Mouse (Mus musculus): ENCODE measurements around the gene Por.

Por gene

DNA sequence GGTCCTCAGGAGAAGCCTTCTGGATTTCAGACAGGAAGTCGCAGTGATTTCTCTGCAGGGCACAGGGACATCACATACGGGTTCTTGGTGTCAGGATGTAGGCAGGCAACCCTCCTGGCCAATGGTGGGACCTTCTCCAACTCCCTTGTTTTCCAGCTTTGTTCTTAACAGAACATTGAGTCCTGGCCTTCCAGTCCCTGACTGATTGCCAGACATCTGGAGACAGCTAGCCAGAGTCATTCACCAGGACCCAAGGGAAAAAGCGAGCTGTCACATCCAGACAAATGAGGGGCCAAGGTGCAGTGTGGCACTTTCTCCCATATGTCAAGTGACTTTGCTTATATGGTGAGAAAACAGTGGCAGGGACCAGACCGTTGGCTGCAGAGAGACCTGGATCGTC is 13.8 kb upstream of the Por start:
- DNase-seq (ENCODE audit: extremely low spot score, low read depth, low spot score), result no peak

DNA sequence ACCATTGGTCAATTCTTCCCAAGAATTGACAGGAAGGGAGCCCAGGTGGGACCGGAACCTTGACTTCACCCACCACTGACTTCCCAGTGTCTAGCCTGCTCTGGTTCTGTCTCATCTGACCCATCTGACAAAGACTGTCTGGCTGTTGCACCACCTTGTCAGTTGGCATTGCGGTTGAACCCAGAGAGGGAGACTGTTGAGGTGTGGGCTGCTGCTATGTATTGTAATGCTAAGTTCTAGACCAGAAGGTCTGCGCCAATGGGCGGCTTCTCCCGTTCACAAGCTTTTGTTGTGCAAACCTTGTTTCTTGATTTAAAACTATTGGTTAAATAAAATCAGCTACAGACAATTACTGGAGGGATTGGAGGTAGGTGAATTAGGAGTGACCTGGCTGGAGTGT is 12.7 kb upstream of the Por start:
- DNase-seq (ENCODE audit: extremely low spot score, low read depth, low spot score), result no peak

DNA sequence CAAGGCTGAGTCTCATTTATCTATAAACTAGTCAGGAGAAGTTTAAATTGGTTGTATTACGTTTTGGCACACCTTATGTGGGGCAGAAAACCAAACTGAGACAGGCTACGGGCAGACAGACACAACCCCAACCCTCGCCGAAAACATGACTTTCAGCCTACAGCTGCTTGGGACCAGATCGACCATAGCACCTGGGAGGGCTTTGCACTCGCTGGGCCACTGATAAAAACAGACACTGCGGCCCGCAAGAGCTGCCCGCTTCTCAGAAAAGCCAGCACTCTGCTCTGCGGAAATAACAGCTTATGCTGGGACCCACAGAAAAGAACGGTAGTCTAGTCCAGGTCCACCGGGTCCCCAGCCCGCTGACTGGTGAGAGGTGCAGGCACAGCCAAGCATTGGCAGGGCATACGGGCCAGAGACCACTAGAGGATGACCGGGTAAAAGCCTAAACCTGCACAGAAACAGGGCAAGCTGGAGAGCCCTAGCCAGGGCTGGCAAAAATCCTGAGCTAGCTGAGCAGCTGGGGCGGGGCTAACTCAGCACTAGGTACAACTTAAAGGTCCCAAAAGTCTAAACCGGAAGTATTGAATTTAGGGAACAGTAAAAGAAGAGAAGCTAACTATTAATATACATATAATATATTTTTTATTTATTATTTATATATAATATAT is 12.0 kb upstream of the Por start:
- no peak for DNase-seq (ENCODE audit: extremely low spot score, low read depth, low spot score)

DNA sequence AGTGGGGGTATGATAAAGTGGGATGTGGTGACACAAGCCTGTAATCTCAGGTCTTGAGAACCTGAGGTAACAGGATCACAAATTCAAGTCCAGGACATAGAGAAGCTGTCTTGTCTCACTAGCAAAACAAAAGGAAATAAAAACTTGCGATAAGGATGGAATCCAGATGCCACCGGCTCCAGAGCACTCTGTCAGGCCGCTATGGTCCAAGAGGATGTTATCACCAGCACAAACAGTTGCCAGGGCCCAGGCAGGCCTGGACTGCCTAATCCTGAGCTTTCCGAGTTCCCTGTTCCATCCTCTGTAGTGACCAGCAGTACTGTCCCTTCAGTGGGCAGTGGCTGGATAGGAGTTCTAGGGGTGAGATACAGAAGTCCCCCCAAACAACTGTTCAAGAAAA is 9.9 kb upstream of the Por start:
- DNase-seq (ENCODE audit: extremely low spot score, low read depth, low spot score), result no peak

DNA sequence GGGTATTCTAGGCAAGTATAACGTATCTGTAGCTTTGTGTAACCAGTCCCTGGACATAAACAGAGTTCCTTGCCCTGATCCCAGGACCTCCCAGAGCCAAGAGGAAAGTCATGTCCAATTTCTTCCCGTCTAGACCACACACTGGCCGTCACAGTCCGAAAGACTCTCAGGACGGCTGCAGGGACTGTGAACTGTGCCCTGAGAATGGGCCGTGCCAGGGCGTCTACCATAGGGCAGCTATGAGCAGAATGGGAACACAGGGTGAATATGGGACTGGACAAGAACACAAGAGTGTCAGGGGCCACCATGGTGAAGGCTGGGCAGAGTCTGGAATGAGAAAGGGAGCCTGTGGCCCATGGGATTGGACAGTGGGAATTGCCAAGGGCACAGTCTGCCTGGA is 9.3 kb upstream of the Por start:
- DNase-seq (ENCODE audit: extremely low spot score, low read depth, low spot score), result no peak

DNA sequence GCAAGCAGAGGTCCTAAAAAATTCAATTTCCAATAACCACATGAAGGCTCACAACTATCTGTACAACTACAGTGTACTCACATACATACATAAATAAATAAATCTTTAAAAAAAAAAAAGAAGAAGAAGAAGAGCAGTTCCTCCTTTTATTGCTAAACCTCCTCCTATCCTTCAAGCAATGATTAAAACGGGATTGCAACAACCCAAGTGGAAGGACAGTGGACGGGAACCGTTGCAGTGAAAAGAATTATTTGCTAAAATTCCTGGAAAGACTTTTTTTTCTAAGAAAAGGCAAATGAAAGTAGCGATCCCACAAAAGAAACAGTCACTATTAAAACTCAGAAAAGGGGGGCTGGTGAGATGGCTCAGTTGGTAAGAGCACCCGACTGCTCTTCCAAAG is 2.9 kb upstream of the Por start:
- no peak for DNase-seq (ENCODE audit: extremely low spot score, low read depth, low spot score)

DNA sequence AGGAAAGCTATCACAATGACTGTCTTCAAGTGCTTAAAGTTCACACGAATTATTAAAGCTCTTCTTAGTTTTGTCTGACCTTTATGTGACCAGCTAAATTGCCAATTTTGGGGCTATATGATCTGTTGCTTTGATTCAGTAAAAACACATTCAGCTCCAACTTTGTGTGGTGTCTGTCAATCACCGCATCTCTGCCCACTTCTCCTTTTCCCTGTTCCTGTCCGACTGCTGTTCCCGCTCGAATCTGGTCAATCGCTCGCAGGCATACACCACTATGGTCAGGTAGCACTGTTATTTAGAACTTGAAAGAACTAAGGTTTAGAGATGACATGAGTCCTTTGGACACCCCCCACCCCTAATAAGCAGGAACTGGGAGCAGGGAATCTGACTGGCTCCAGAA is 1.8 kb upstream of the Por start:
- no peak for DNase-seq (ENCODE audit: extremely low spot score, low read depth, low spot score)

DNA sequence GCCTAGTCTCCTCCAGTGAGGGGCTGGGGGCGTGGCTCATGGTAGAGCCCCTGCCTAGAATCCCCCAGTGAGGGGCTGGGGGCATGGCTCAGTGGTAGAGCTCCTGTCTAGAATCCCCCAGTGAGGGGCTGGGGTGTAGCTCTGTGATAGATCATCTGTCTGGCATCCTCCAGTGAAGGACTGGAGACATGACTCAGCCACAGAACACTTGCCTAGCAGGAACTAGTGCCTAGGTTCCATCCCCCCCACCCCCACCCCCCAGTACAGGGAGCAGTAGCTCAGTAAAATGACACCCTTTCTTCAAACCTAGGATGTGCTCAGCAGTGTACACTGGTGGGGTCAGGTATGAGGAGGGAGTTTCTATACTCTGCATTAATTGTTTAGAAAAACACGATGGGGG is 1.0 kb downstream of the Por start:
- DNase-seq (ENCODE audit: extremely low spot score, low read depth, low spot score), result no peak

DNA sequence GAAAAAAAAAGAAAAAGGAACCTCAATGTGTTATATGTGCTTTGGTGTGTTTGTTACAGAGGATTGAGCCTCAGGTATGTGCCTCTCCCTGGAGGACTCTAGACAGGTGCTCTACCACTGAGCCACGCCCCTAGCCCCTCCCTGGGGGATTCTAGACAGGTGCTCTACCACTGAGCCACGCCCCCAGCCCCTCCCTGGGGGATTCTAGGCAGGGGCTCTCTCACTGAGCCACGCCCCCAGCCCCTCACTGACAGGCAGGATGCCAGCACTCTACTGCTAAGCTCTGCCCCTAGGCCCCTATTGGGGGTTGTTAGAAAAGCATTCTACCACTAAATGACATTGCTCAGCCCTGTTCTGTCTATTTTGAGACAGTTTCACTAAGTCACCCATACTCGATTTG is 2.7 kb downstream of the Por start:
- no peak for DNase-seq (ENCODE audit: extremely low spot score, low read depth, low spot score)

DNA sequence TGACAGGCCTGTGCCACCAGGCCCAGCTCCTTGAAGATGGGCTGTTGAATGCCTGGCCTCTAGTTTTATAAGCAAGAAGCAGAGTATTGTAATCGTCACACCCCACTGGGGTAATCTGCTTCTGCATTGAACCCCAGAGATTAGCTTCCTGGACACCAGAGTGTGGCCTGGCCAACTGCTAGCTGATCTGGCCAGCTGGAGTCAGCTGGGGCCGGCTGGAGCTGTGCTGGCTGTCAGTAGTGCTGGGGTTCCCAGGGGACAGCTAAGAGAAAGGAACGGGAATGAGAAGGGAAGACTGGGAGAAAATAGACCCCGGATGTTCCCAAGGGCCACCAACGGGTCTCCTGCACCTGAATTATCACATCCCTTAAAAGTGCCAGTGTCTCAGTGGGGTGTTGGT is 3.1 kb downstream of the Por start:
- no peak for DNase-seq (ENCODE audit: extremely low spot score, low read depth, low spot score)

DNA sequence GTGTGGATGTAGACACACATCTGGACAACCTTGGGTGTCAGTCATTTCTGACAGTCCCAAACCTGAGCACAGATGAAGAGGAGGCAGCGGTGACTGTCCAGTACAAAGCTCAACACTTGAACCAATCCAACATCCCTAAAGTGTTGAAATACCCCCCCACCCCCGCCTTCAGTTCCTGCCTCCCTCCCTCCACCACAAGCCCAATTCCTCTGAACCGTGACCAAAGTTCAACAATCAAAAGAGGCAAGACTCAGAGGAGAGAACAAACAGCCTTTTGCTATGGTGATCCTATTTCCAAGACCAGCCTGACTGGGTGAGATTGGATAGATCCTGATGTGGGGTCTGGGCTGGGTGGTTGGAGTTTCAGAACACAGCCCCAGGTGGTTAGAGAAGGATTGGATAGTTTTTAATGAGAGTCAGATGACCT is 4.5 kb downstream of the Por start:
- peak; percentile 28 for DNase-seq (ENCODE audit: extremely low spot score, low read depth, low spot score)

DNA sequence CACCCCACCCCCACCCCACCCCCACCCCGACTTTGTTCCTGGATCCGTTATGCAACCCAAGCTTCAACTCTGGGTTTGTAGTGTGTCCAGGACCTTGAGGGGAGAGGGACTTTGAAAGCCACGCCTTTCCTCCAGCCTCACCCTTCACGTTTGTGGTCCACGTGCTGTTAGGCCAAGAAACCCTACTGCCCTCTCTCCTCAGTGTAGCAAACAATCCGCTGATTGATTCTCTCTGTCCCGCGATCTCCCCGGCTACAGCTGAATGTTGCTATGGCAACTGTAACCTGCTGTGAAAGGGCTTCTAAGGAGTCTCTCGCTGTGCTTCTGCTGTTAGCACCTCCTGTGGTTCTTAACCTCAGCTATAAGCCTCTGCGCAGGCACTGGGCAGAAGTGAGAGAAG is 5.0 kb downstream of the Por start:
- peak; percentile 73 for DNase-seq (ENCODE audit: extremely low spot score, low read depth, low spot score)

DNA sequence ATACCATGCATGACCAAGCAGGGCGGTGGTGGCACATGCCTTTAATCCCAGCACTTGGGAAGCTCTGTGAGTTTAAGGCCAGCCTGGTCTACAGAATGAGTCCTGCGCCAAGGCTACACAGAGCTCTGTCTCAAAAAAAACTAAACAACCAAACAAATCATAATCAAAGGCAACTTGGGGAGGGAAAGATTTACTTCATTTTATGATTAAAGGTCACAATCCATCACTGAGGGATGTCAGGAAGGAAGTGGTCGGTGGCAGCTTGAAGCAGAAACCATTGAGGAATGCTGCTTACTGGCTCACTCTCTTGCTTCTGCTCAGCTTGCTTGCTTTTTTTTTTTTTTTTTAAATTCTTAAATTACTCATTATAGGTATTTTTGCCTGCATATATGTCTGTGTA is 6.9 kb downstream of the Por start:
- DNase-seq (ENCODE audit: extremely low spot score, low read depth, low spot score), result no peak

DNA sequence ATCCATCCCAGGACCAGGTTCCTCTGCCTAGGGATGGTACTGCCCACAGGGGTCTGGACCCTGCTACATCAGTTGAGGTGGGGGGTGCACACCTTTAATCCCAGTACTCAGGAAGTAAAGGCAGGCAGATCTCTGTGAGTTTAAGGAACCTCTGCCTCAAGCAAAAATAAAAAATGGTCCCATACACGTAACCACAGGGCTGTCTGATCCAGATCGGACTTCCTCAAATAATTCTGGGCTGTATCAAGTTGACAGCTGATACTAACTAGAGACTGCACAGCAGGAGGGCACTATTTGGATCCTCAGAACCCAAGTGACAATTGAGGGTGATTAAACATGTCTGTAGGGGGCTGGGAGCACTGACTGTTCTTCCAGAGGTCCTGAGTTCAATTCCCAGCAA is 7.4 kb downstream of the Por start:
- DNase-seq (ENCODE audit: extremely low spot score, low read depth, low spot score), result no peak

DNA sequence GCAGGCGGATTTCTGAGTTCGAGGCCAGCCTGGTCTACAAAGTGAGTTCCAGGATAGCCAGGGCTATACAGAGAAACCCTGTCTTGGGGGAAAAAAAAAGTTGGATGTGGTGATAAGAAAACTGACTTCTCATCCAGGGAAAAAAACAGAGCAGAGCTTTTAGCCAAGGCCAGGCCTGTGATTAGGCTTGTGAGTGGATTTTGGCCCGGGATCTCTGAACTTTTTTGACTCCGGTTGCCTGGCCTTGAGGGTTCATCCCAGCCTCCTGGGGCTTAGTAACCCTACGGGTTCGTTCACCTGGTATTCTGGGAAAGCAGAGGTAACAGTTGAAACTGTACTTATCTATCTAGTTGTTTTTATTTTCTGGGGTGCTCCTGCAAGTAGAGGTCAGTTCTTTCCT is 8.6 kb downstream of the Por start:
- DNase-seq (ENCODE audit: extremely low spot score, low read depth, low spot score), result no peak

DNA sequence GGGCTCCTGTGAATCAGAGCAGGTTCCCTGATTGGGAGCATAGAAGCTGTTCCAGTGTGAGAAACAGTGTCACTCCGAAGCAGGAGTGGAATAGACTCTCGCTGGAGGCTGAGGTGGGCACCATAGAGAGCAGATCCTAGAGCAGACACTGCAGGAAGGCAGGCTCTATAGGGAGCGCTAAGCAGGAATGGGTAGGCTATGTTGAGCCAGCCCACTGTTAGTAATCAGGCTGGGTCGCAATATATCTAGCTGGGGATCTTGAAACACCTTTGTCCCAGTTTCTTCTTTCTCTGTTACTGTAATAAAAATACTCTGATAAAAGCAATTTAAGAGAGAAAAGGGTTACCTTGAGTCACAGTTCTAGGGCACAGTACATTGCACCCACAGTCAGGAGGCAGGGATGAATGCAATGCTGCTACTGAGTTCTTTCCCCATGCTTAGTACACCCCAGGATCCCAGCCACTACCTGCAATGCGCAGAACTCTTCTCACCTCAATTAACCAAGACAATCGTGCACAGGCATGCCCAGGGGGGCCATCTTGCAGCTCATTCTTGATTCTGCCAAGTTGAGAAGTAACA is 11.2 kb downstream of the Por start:
- no peak for DNase-seq (ENCODE audit: extremely low spot score, low read depth, low spot score)

DNA sequence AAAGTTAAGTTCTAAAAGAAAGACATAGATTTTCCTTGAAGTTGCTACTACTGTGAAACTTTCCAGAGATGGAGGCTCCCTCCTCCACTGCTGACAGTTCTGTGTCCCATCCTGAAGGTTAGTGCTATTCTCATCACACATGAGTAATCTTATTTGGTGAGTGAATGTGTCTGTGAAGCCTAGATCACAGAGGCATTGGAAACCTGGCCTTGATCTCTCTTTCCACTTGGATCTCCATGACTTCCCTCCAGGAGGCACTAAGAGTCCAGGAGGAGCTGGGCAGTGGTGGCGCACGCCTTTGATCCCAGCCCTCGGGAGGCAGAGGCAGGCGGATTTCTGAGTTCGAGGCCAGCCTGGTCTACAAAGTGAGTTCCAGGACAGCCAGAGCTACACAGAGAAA is 12.2 kb downstream of the Por start:
- no peak for DNase-seq (ENCODE audit: extremely low spot score, low read depth, low spot score)

DNA sequence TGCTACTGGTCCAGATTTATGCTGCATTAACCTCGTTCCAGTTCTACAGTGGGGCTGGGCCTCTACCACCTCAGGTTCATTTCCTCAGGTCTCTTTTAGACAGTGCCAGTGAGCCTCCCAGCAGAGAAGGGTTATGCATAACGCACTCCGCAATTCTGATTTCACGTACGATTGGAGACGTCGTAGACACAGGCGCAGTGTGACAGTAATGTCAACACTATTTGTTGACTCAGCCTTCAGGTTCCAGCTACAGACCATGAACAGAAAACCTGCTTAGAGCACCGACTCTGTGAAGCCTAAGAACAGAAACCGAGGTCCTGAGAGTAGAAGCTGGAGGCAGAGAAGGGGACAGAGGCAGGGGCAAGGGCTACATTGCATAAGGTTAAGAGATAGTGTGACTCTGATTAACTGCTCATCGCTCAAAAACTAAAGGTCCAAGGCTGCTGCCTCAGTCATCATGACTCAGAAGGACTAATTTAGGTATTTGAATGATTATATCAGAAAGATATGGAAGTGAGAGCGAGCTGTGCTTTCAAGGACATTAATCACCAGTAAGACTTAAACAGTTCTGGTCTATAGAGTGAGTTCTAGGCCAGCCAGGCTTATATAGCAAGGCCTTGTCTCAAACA is 13.2 kb downstream of the Por start:
- DNase-seq (ENCODE audit: extremely low spot score, low read depth, low spot score), result no peak

DNA sequence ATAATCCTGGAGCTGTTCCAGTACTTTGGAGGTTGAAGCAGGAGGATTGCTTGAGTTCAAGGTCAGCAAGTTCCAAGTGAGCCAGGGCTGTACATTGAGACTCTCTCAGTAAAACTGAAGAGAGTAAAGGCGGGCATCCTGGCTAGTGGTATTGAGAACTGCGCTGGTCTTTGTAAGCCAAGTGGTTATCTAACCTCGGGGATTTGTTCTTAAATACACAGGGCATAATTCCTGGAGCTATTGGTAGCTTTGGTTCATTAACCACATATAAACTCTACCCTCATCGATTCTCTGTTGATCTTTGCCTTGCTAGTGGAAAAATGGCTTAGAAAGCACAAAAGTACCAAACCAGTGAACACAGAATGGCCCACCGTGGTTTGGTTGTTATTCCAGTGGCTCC is 20.6 kb downstream of the Por start:
- DNase-seq (ENCODE audit: extremely low spot score, low read depth, low spot score), result no peak

DNA sequence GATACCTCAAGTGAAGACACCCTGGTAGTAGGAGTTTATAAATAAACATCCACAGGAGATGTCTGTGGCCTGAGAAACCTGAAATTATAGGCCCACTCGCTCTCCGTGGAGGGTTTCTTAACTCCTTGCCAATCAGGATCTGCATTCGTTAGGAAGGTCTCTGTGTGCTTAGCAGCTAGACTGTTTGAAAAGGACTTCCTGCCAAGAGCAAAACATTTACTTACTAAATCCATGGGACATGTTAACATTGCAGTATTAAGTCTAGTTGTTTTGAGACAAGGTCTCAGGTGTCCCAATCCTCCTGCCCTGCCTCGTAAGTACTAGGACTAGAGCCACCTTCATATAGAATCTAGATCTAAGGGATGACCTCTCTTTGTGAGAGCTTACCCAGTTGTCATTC is 21.4 kb downstream of the Por start:
- DNase-seq (ENCODE audit: extremely low spot score, low read depth, low spot score), result no peak

DNA sequence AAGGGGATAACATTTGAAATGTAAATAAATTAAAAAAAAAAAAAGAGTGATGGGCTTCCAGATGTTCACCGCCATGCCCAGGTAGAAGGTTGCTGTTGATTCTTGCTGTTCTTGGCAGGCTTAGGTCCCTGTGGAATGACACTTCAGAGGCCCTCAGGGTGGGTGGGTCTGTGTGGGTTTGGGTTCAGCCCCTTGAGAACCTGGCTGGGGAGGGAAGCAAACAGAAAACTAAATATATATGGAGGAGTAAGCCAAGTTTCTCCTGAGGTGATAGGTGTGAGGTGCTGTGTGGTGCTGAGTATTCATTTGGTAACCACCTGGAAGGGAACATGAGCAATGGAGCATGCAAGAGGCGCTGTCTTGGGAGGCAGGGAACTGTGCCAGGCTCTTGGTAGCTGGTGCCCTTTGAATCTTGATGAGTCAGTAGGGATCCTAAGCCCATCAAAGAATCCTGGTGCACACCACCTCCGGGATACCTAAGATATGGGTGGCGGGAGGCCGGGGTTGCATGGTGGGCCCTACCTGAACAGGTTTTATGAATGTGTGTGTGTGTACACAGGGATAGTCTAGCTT is 23.5 kb downstream of the Por start:
- no peak for DNase-seq (ENCODE audit: extremely low spot score, low read depth, low spot score)

DNA sequence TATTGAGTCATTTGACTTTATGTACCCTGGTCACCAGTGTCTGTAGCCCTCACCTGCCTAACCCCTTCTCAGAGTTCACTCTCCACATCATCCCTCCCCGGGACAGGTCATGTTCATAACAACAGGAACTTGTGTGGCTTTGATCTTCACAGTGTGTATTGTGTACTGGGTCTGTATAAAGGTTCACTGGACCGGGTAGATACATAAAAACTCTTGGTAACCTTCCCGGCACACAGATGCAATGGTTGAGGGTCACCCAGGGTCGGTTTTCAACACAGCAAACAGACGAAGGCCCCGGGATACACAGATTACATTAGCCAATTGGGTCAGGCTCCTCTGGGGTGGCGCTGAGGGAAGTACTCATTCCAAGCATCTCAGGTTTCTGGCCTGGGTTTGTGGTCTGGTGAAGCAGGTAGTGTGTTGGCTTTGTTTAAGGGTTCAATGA is 25.5 kb downstream of the Por start:
- no peak for DNase-seq (ENCODE audit: extremely low spot score, low read depth, low spot score)

Data from hindlimb bud, embryonic 11.5 days (tissue).